ENCODE assay signal across 30 mouse cellular contexts in the genomic region with DNA sequence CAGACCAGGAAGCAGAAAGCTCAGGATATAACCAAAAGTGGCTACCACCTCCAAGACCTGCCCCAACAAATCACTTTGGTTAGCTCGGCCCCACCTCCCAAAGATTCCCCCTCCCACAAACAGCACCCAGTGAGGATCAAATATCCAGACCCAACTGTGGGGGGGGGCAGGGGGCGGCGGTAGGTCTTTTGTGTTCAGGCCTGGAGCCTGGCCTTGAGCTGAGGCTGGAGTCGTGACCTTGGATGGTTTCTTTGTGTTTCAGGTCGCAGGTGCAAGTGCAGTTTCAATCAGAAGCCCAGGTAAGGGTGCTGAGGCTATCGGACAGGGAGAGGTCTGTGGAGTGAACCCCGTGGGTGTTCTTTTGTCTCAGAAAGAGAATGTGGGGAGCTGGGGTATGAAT. TPM values are rescaled to one million over a fixed set of nuclear protein-coding genes. Genes with fewer than 3 reads are reported as not detected.
"Had no signal": no experiment of that assay in that cellular context is flagged by ENCODE, and none has a peak within 500 bp of the region (broad histone marks: within the 10 kb centered on the region; RNA-seq: fewer than 3 reads in every experiment).

No protein-coding gene starts in this region.

- H3K9me3 ChIP-seq: heart, embryonic 10.5 days; heart, embryonic 12.5 days; hindbrain, embryonic 13.5 days; hindbrain, embryonic 15.5 days; kidney, embryonic 15.5 days; limb, embryonic 13.5 days; limb, embryonic 15.5 days; liver, embryonic 13.5 days; liver, embryonic 15.5 days had no signal

- DNase-seq: gastrocnemius, postnatal 25 days; heart, adult 18-20 months; heart, postnatal 10 days; heart, postnatal 36 days; kidney, adult 11 months; kidney, adult 2 months; kidney, adult 9 months; kidney, postnatal 14 days; kidney, postnatal 36 days; layer of hippocampus, adult 9-11 months; layer of hippocampus, postnatal 36 days; liver, embryonic 13.5 days; liver, postnatal 0 days had no signal

- H3K27me3 ChIP-seq: heart, embryonic 12.5 days; hindbrain, embryonic 13.5 days; hindbrain, embryonic 15.5 days; kidney, embryonic 15.5 days; limb, embryonic 13.5 days; limb, embryonic 15.5 days; liver, embryonic 13.5 days; liver, embryonic 15.5 days had no signal

- H3K36me3 ChIP-seq: liver, embryonic 13.5 days; liver, embryonic 15.5 days had no signal

- ATAC-seq: hindbrain, postnatal 0 days; intestine, embryonic 16.5 days; liver, postnatal 0 days had no signal

- H3K4me2 ChIP-seq: heart, embryonic 12.5 days; hindbrain, embryonic 13.5 days; hindbrain, embryonic 15.5 days; kidney, embryonic 15.5 days; limb, embryonic 13.5 days; limb, embryonic 15.5 days; liver, embryonic 13.5 days; liver, embryonic 15.5 days had no signal

- H3K4me3 ChIP-seq: heart, embryonic 10.5 days; heart, embryonic 12.5 days; hindbrain, embryonic 13.5 days; hindbrain, embryonic 15.5 days; kidney, embryonic 15.5 days; limb, embryonic 13.5 days; limb, embryonic 15.5 days; liver, embryonic 13.5 days; liver, embryonic 15.5 days had no signal

- H3K9ac ChIP-seq: heart, embryonic 12.5 days; hindbrain, embryonic 13.5 days; hindbrain, embryonic 15.5 days; kidney, embryonic 15.5 days; limb, embryonic 13.5 days; limb, embryonic 15.5 days; liver, embryonic 13.5 days; liver, embryonic 15.5 days; liver, postnatal 0 days had no signal

- H3K4me1 ChIP-seq: heart, embryonic 10.5 days; heart, embryonic 12.5 days; limb, embryonic 13.5 days; limb, embryonic 15.5 days; liver, embryonic 13.5 days; liver, embryonic 15.5 days had no signal

- H3K27ac ChIP-seq: heart, embryonic 10.5 days; hindbrain, embryonic 13.5 days; hindbrain, embryonic 15.5 days; hindbrain, postnatal 0 days; kidney, embryonic 15.5 days; kidney, postnatal 0 days; limb, embryonic 13.5 days; limb, embryonic 15.5 days; liver, embryonic 13.5 days; liver, embryonic 15.5 days had no signal

RNA-seq across cellular contexts. Expression of a gene that starts 8.2 kb away (rescaled TPM):
- total RNA-seq: hematopoietic stem cell, adult 5-6 weeks; liver, adult 2 months had no signal

RNA-seq across cellular contexts. Expression of a gene that starts 21.3 kb away (rescaled TPM):
- total RNA-seq: granulocyte monocyte progenitor cell, adult 5-6 weeks; hematopoietic stem cell, adult 5-6 weeks had no signal

RNA-seq across cellular contexts. Expression of a gene that starts 35.1 kb away (rescaled TPM):
- total RNA-seq: gastrocnemius, adult 18-20 months; gastrocnemius, adult 8-10 months; gastrocnemius, postnatal 25 days; granulocyte monocyte progenitor cell, adult 5-6 weeks; heart, adult 8-10 months; heart, postnatal 10 days; heart, postnatal 36 days; hematopoietic stem cell, adult 5-6 weeks had no signal
- polyA plus RNA-seq: liver, embryonic 13.5 days; liver, postnatal 0 days had no signal
